Mouse (Mus musculus) layer of hippocampus, postnatal 36 days (tissue): ENCODE results near the gene Mt3. TPM values are rescaled to one million over a fixed set of nuclear protein-coding genes. Genes with fewer than 3 reads are reported as not detected.
"Not testable (repeated sequence)": the region's sequence is repeated elsewhere in the genome, so short reads cannot be mapped to it uniquely, and the experiment has no call there.

Source experiments
- DNase-seq, 2 experiments: peaks; one replicate each; pipeline ENCODE4 v3.0.0; 2022
- total RNA-seq, 2 experiments: library from RNA; stranded (reverse); gene quantifications; 2 replicates each; pipeline ENCODE4 v1.2.3; 2021

The Mt3 gene
- 1,000 to 10,000 TPM; 1,130 to 1,248 TPM for total RNA-seq

- DNase-seq: peak; percentile 85 to 88
These were observed at the start of gene Mt3 for GRCm38 (mm10) chr8:94152513-94153300. Mt3 (plus strand) TSS chr8:94152607.

GRCm38 (mm10) chr8:94104146-94104545, 48.3 kb upstream of the Mt3 start:
- peak; percentile 28 to 36 for DNase-seq

GRCm38 (mm10) chr8:94107871-94108270, 44.5 kb upstream of the Mt3 start:
- DNase-seq: no peak

GRCm38 (mm10) chr8:94109396-94109795, 43.0 kb upstream of the Mt3 start:
- no peak for DNase-seq

- no peak for DNase-seq
These were observed 42.6 kb upstream of the Mt3 start for GRCm38 (mm10) chr8:94109835-94110234.

- DNase-seq: no peak
These were observed 41.8 kb upstream of the Mt3 start for GRCm38 (mm10) chr8:94110526-94111177.

GRCm38 (mm10) chr8:94113435-94113834, 39.0 kb upstream of the Mt3 start:
- no peak for DNase-seq

GRCm38 (mm10) chr8:94113972-94114371, 38.4 kb upstream of the Mt3 start:
- DNase-seq: no peak

GRCm38 (mm10) chr8:94118776-94119430, 33.5 kb upstream of the Mt3 start:
- peak; percentile 70 to 72 for DNase-seq

- DNase-seq: no peak
These were observed 30.8 kb upstream of the Mt3 start for GRCm38 (mm10) chr8:94121625-94122024.

- DNase-seq: peak in 1 of 2 experiments; percentile 60
These were observed 29.5 kb upstream of the Mt3 start for GRCm38 (mm10) chr8:94122711-94123468.

- DNase-seq: no peak
These were observed 24.7 kb upstream of the Mt3 start for GRCm38 (mm10) chr8:94127711-94128110.

- DNase-seq: no peak
These were observed 23.1 kb upstream of the Mt3 start for GRCm38 (mm10) chr8:94129133-94129789.

- DNase-seq: no peak
These were observed 22.3 kb upstream of the Mt3 start for GRCm38 (mm10) chr8:94130126-94130525.

- DNase-seq: no peak
These were observed 20.3 kb upstream of the Mt3 start for GRCm38 (mm10) chr8:94132096-94132495.

GRCm38 (mm10) chr8:94134601-94135000, 17.8 kb upstream of the Mt3 start:
- DNase-seq: not testable (repeated sequence)

- DNase-seq: no peak
These were observed 16.9 kb upstream of the Mt3 start for GRCm38 (mm10) chr8:94135556-94135955.

- no peak for DNase-seq
These were observed 16.2 kb upstream of the Mt3 start for GRCm38 (mm10) chr8:94136192-94136591.

GRCm38 (mm10) chr8:94136933-94137332, 15.5 kb upstream of the Mt3 start, which contains the start of gene Mt4:
Mt4 (plus strand) TSS chr8:94137197.
- no peak for DNase-seq

GRCm38 (mm10) chr8:94140266-94140795, 12.1 kb upstream of the Mt3 start:
- no peak for DNase-seq

- no peak for DNase-seq
These were observed 4.2 kb upstream of the Mt3 start for GRCm38 (mm10) chr8:94148236-94148635.

- no peak for DNase-seq
These were observed 1.5 kb upstream of the Mt3 start for GRCm38 (mm10) chr8:94150925-94151324.
